Mouse (Mus musculus): ENCODE results near the gene Znrf1. TPM values are rescaled to one million over a fixed set of nuclear protein-coding genes. Genes with fewer than 3 reads are reported as not detected.
A peak's percentile ranks its signal among the peaks of the same experiment; 100 is the strongest.

Gene Znrf1
- total RNA-seq, 1 experiment from 2014 or later, result 83.2 TPM

- ATAC-seq (ENCODE audit: extremely low read depth, insufficient number of reproducible peaks, low FRiP score, poor library complexity, severe bottlenecking), result no peak
Measured at GRCm38 (mm10) chr8:111622104-111622503, 86.2 kb downstream of the Znrf1 start.

GRCm38 (mm10) chr8:111622553-111622952 is 86.7 kb downstream of the Znrf1 start:
- no peak for ATAC-seq (ENCODE audit: extremely low read depth, insufficient number of reproducible peaks, low FRiP score, poor library complexity, severe bottlenecking)

- ATAC-seq (ENCODE audit: extremely low read depth, insufficient number of reproducible peaks, low FRiP score, poor library complexity, severe bottlenecking), result no peak
Measured at GRCm38 (mm10) chr8:111624081-111624852, 88.4 kb downstream of the Znrf1 start.

GRCm38 (mm10) chr8:111624853-111625221 is 88.9 kb downstream of the Znrf1 start:
- ATAC-seq (ENCODE audit: extremely low read depth, insufficient number of reproducible peaks, low FRiP score, poor library complexity, severe bottlenecking), result no peak

- ATAC-seq (ENCODE audit: extremely low read depth, insufficient number of reproducible peaks, low FRiP score, poor library complexity, severe bottlenecking), result peak; percentile 73
Measured at GRCm38 (mm10) chr8:111625694-111626527, 90.0 kb downstream of the Znrf1 start.

GRCm38 (mm10) chr8:111626528-111626820 is 90.6 kb downstream of the Znrf1 start:
- no peak for ATAC-seq (ENCODE audit: extremely low read depth, insufficient number of reproducible peaks, low FRiP score, poor library complexity, severe bottlenecking)

GRCm38 (mm10) chr8:111626933-111627332 is 91.0 kb downstream of the Znrf1 start:
- no peak for ATAC-seq (ENCODE audit: extremely low read depth, insufficient number of reproducible peaks, low FRiP score, poor library complexity, severe bottlenecking)

GRCm38 (mm10) chr8:111627923-111628322 is 92.0 kb downstream of the Znrf1 start:
- no peak for ATAC-seq (ENCODE audit: extremely low read depth, insufficient number of reproducible peaks, low FRiP score, poor library complexity, severe bottlenecking)

- ATAC-seq (ENCODE audit: extremely low read depth, insufficient number of reproducible peaks, low FRiP score, poor library complexity, severe bottlenecking), result no peak
Measured at GRCm38 (mm10) chr8:111628401-111628800, 92.5 kb downstream of the Znrf1 start.

GRCm38 (mm10) chr8:111628894-111629501 is 93.1 kb downstream of the Znrf1 start:
- no peak for ATAC-seq (ENCODE audit: extremely low read depth, insufficient number of reproducible peaks, low FRiP score, poor library complexity, severe bottlenecking)

GRCm38 (mm10) chr8:111630105-111630521 is 94.2 kb downstream of the Znrf1 start, which contains the start of gene Ldhd:
Gene Ldhd (minus strand): TSS chr8:111630374.
- ATAC-seq (ENCODE audit: extremely low read depth, insufficient number of reproducible peaks, low FRiP score, poor library complexity, severe bottlenecking), result peak; percentile 25; the same call in 1 of the 2 replicates

- no peak for ATAC-seq (ENCODE audit: extremely low read depth, insufficient number of reproducible peaks, low FRiP score, poor library complexity, severe bottlenecking)
Measured at GRCm38 (mm10) chr8:111631589-111631988, 95.7 kb downstream of the Znrf1 start.

GRCm38 (mm10) chr8:111632976-111633375 is 97.1 kb downstream of the Znrf1 start:
- ATAC-seq (ENCODE audit: extremely low read depth, insufficient number of reproducible peaks, low FRiP score, poor library complexity, severe bottlenecking), result no peak

- ATAC-seq (ENCODE audit: extremely low read depth, insufficient number of reproducible peaks, low FRiP score, poor library complexity, severe bottlenecking), result no peak
Measured at GRCm38 (mm10) chr8:111638086-111638485, 102.2 kb downstream of the Znrf1 start.

- ATAC-seq (ENCODE audit: extremely low read depth, insufficient number of reproducible peaks, low FRiP score, poor library complexity, severe bottlenecking), result no peak
Measured at GRCm38 (mm10) chr8:111641064-111641463, 105.2 kb downstream of the Znrf1 start.

- ATAC-seq (ENCODE audit: extremely low read depth, insufficient number of reproducible peaks, low FRiP score, poor library complexity, severe bottlenecking), result no peak
Measured at GRCm38 (mm10) chr8:111642496-111642895, 106.6 kb downstream of the Znrf1 start.

- ATAC-seq (ENCODE audit: extremely low read depth, insufficient number of reproducible peaks, low FRiP score, poor library complexity, severe bottlenecking), result no peak; the same call in 1 of the 2 replicates
Measured at GRCm38 (mm10) chr8:111642939-111643263, 107.0 kb downstream of the Znrf1 start.

- ATAC-seq (ENCODE audit: extremely low read depth, insufficient number of reproducible peaks, low FRiP score, poor library complexity, severe bottlenecking), result peak; percentile 91
Measured at GRCm38 (mm10) chr8:111643264-111644141, 107.6 kb downstream of the Znrf1 start, which contains the start of gene Zfp1. Gene Zfp1 (plus strand): TSS chr8:111643401.

Measured in neutrophil, adult 5-6 weeks (primary cell).